Mouse (Mus musculus) embryonic fibroblast, embryonic 13.5 days (primary cell): ENCODE measurements at regions not wholly inside any gene's neighbourhood (a gene's known extent, or its start where the extent isn't known, plus 50 kb on each side); places are given as distances from the start of the nearest gene placed in this dataset.

Experiments used
- CTCF ChIP-seq: IDR thresholded peaks from 2 replicates; pipeline ENCODE4 v1.5.1; 2011; ENCODE audit warnings: mild to moderate bottlenecking, control low read depth, low read length, moderate library complexity, borderline replicate concordance; ENCODE audit not compliant: insufficient read depth
- POLR2A ChIP-seq: IDR thresholded peaks from 2 replicates; pipeline ENCODE4 v1.6.1; 2011; ENCODE audit warnings: low read depth, mild to moderate bottlenecking, control low read depth, low read length, moderate library complexity

GRCm38 (mm10) chr14:79842734-79843133 lies 71.6 kb upstream of the Pcdh8 start:
- no peak for TF ChIP-seq POLR2A
- TF ChIP-seq CTCF: no peak
